Mouse (Mus musculus) C2C12 (cell line): Measurements from ENCODE around the gene Phactr2. TPM values are rescaled to one million over a fixed set of nuclear protein-coding genes. Genes with fewer than 3 reads are reported as not detected.

Source experiments
- H3K27me3 ChIP-seq: one replicate; pipeline ENCODE4 v1.6.1; 2011; ENCODE audit not compliant: control insufficient read depth, insufficient read depth, insufficient read length
- H3K36me3 ChIP-seq: one replicate; pipeline ENCODE4 v1.6.1; 2011; ENCODE audit not compliant: control insufficient read depth, insufficient read depth
- H3K4me3 ChIP-seq: one replicate; pipeline ENCODE4 v1.5.1; 2011; ENCODE audit warnings: mild to moderate bottlenecking, control low read depth; ENCODE audit not compliant: poor library complexity, insufficient read depth, severe bottlenecking
- H3K79me2 ChIP-seq: one replicate; pipeline ENCODE4 v1.6.1; 2011; ENCODE audit not compliant: control insufficient read depth, insufficient read depth
- H3K79me3 ChIP-seq: one replicate; pipeline ENCODE4 v1.6.1; 2011; ENCODE audit warnings: low read depth, control low read depth
- H3ac ChIP-seq: one replicate; pipeline ENCODE3; 2011; ENCODE audit warnings: low read depth; ENCODE audit not compliant: control insufficient read depth, insufficient read length
- CEBPB ChIP-seq: IDR thresholded peaks from one replicate; pipeline ENCODE4 v1.6.1; 2011; ENCODE audit warnings: low read depth, mild to moderate bottlenecking, control low read depth, moderate library complexity
- CTCF ChIP-seq: IDR thresholded peaks from one replicate; pipeline ENCODE4 v1.5.1; 2011; ENCODE audit not compliant: control insufficient read depth, insufficient read depth, insufficient read length
- FOSL1 ChIP-seq: IDR thresholded peaks from one replicate; pipeline ENCODE4 v1.8.0; 2011; ENCODE audit warnings: mild to moderate bottlenecking, low read length; ENCODE audit not compliant: poor library complexity, insufficient read depth, severe bottlenecking
- MAX ChIP-seq: IDR thresholded peaks from one replicate; pipeline ENCODE4 v1.6.1; 2011; ENCODE audit warnings: mild to moderate bottlenecking, control low read depth
- MYOD1 ChIP-seq: IDR thresholded peaks from one replicate; pipeline ENCODE4 v1.6.1; 2011; ENCODE audit warnings: low read depth; ENCODE audit not compliant: control insufficient read depth, insufficient read length
- MYOG ChIP-seq: IDR thresholded peaks from one replicate; pipeline ENCODE4 v1.6.1; 2011; ENCODE audit not compliant: control insufficient read depth, insufficient read length; ENCODE audit errors: extremely low read depth
- USF1 ChIP-seq: IDR thresholded peaks from one replicate; pipeline ENCODE4 v1.6.1; 2011; ENCODE audit warnings: low read depth, mild to moderate bottlenecking, control low read depth, moderate library complexity
- polyA plus RNA-seq: library from polyadenylated mRNA; unstranded; fragments of >200 nt; fragmentation: generic; extraction: Trizol; gene quantifications from one replicate; pipeline ENCODE4 v1.2.1, GENCODE M21; 2012; ENCODE audit warnings: missing spikeins

The Phactr2 gene
- polyA plus RNA-seq, 1 experiment = not detected

DNA sequence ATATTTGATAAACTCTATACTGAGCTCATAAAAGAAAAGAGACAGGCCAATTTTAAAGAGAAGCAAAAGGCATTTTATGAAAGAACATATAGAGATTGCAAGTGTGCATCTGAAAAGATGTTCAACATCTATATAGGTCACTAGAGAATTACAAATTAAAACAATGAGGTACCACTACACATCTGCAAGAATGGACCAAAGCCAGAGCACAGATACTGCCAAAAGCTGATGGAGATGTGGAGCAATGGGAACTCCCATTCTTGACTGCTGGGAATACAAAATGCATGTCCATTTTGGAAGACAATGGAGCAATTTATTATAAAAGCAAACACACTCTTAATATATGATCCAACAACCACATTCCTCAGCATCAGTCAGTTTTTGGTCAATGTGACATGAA lies 113.3 kb downstream of the Phactr2 start:
- H3ac ChIP-seq = no peak overlapping the region
- H3K36me3 ChIP-seq = no peaks in the 10 kb centered on the region
- no peaks in the 10 kb centered on the region for H3K79me2 ChIP-seq
- no peaks in the 10 kb centered on the region for H3K27me3 ChIP-seq
- H3K4me3 ChIP-seq = no peak overlapping the region
- TF ChIP-seq FOSL1 = no peak
- TF ChIP-seq USF1 = no peak
- TF ChIP-seq MAX = no peak
- no peak for TF ChIP-seq CEBPB
- no peak for TF ChIP-seq CTCF
- TF ChIP-seq MYOG = no peak
- no peak for TF ChIP-seq MYOD1
- H3K79me3 ChIP-seq = no peaks in the 10 kb centered on the region

- Histone ChIP-seq H3K27me3 (no peaks in the 10 kb centered on the region), H3K79me2 (no peaks in the 10 kb centered on the region), H3K79me3 (no peaks in the 10 kb centered on the region), H3ac (no peak overlapping the region), H3K4me3 (no peak overlapping the region), H3K36me3 (no peaks in the 10 kb centered on the region)
- TF ChIP-seq MYOG (no peak), FOSL1 (no peak), USF1 (no peak), MAX (no peak), CTCF (no peak), MYOD1 (no peak), CEBPB (no peak)
These were observed 114.4 kb downstream of the Phactr2 start for GRCm38 (mm10) chr10:13359846-13360245.

DNA sequence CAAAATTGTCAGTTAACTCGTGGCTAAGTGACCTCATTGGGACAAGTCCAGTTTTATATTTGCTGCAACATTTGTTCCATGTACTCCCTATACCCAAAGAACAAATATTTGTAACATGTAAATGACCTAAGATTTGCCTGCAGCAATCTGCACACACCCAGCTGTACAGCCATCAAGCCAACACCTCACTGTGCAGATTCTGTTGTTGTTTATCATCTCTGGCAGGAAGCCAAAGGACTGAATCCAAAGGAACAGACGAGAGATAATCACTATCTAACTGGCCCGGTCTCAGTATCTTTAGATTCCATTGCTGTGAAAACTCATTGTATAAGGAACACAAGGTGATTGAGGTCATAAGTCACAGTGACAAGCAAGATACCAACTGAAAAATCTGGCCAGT lies 115.5 kb downstream of the Phactr2 start:
- no peak overlapping the region for H3K4me3 ChIP-seq
- no peaks in the 10 kb centered on the region for H3K79me2 ChIP-seq
- no peaks in the 10 kb centered on the region for H3K27me3 ChIP-seq
- no peaks in the 10 kb centered on the region for H3K36me3 ChIP-seq
- H3K79me3 ChIP-seq = no peaks in the 10 kb centered on the region
- TF ChIP-seq USF1 (no peak), MYOG (no peak)
- no peak overlapping the region for H3ac ChIP-seq

- no peaks in the 10 kb centered on the region for H3K79me3 ChIP-seq
- no peaks in the 10 kb centered on the region for H3K79me2 ChIP-seq
- H3K4me3 ChIP-seq = no peak overlapping the region
- no peaks in the 10 kb centered on the region for H3K27me3 ChIP-seq
- TF ChIP-seq CEBPB = no peak
- no peak for TF ChIP-seq CTCF
- TF ChIP-seq USF1 = no peak
- TF ChIP-seq MYOG = no peak
- TF ChIP-seq FOSL1 = no peak
- no peak for TF ChIP-seq MYOD1
- no peak for TF ChIP-seq MAX
- no peak overlapping the region for H3ac ChIP-seq
- no peaks in the 10 kb centered on the region for H3K36me3 ChIP-seq
These were observed 127.5 kb downstream of the Phactr2 start for GRCm38 (mm10) chr10:13346609-13347290.

DNA sequence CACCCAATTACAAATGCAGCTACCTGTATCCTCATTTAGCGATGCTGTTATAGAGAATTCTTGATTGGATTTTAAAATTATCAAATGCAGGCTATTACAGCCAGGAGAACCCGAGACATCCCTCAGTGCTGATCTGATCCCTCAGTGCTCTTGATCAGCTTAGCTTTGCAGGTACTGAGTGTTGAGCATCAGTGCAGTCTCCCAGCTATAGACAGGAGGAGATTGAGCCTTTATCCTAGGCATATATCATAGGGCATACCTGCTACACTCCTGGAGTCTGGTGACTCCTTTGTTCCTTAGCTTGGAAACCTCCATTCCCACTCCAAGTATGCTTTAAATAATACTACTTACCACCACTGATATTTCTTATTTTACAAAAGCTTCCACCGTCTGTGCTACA lies 133.6 kb downstream of the Phactr2 start:
- H3ac ChIP-seq = no peak overlapping the region
- no peaks in the 10 kb centered on the region for H3K79me2 ChIP-seq
- H3K36me3 ChIP-seq = no peaks in the 10 kb centered on the region
- TF ChIP-seq MAX (no peak), FOSL1 (no peak), CEBPB (no peak), MYOG (no peak), CTCF (no peak), MYOD1 (no peak), USF1 (no peak)
- no peaks in the 10 kb centered on the region for H3K79me3 ChIP-seq
- H3K27me3 ChIP-seq = peaks cover 4% of the 10 kb centered on the region
- no peak overlapping the region for H3K4me3 ChIP-seq

GRCm38 (mm10) chr10:13336964-13337363 lies 137.2 kb downstream of the Phactr2 start:
- H3K79me2 ChIP-seq = no peaks in the 10 kb centered on the region
- no peaks in the 10 kb centered on the region for H3K36me3 ChIP-seq
- H3K27me3 ChIP-seq = peaks cover 4% of the 10 kb centered on the region
- TF ChIP-seq MYOG (no peak), FOSL1 (no peak), CTCF (no peak), MAX (no peak), USF1 (no peak), MYOD1 (no peak), CEBPB (no peak)
- no peak overlapping the region for H3ac ChIP-seq
- H3K4me3 ChIP-seq = no peak overlapping the region
- no peaks in the 10 kb centered on the region for H3K79me3 ChIP-seq

DNA sequence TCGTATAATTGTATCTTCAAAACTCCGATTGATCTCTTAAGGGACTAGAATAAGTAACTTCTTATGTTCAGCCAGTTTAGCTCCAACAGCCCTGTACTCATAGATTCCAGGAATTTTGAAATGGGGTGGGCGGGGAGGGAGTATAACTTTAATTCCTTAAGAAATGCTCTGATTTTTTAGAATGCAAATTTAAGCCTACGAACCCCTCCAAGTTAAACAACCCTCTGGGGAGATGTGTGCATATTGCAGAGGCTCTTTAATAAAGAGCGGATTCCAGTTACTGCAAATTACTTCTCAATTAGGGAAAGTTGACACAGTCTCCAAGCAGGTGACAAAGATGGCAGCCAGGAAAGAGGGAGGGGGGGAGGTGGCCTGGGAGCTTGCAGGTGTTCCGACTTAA lies 138.4 kb downstream of the Phactr2 start:
- no peak overlapping the region for H3ac ChIP-seq
- no peak overlapping the region for H3K4me3 ChIP-seq
- H3K79me2 ChIP-seq = no peaks in the 10 kb centered on the region
- H3K27me3 ChIP-seq = peaks cover 4% of the 10 kb centered on the region
- no peak for TF ChIP-seq MYOG
- no peak for TF ChIP-seq CTCF
- no peak for TF ChIP-seq USF1
- no peak for TF ChIP-seq FOSL1
- no peak for TF ChIP-seq MAX
- TF ChIP-seq CEBPB = no peak
- no peak for TF ChIP-seq MYOD1
- no peaks in the 10 kb centered on the region for H3K36me3 ChIP-seq
- H3K79me3 ChIP-seq = no peaks in the 10 kb centered on the region
